Mouse (Mus musculus) spleen, adult 2 months (tissue): Measurements from ENCODE around the gene Ap5z1. TPM values are rescaled to one million over a fixed set of nuclear protein-coding genes. Genes with fewer than 3 reads are reported as not detected.

ENCODE experiments used
- DNase-seq, 2 experiments: peaks; one replicate each; pipeline versions ENCODE4 v3.0.0 to v3.0.0-alpha.2; 2012 to 2021; ENCODE audit warnings: low spot score in 2 of 2, low read depth in 1 of 2
- H3K27ac ChIP-seq: fragments of 200-500 bp; 2 replicates; pipeline ENCODE4 v1.5.1; 2012; ENCODE audit warnings: low read length, inconsistent platforms; ENCODE audit not compliant: insufficient read depth
- H3K27me3 ChIP-seq: fragments of 200-500 bp; 2 replicates; pipeline ENCODE4 v1.6.1; 2012; ENCODE audit warnings: mild to moderate bottlenecking, moderate library complexity, low read length, inconsistent platforms; ENCODE audit not compliant: control insufficient read depth, insufficient read depth
- H3K36me3 ChIP-seq: fragments of 200-500 bp; 2 replicates; pipeline ENCODE4 v1.6.1; 2012; ENCODE audit warnings: mild to moderate bottlenecking, low read length, inconsistent platforms; ENCODE audit not compliant: control insufficient read depth, insufficient read depth
- H3K4me1 ChIP-seq: fragments of 200-500 bp; 2 replicates; pipeline ENCODE4 v1.6.1; 2011; ENCODE audit warnings: inconsistent platforms; ENCODE audit not compliant: control insufficient read depth, insufficient read depth, insufficient read length
- H3K4me3 ChIP-seq: fragments of 200-500 bp; 2 replicates; pipeline ENCODE4 v1.5.1; 2011; ENCODE audit warnings: mild to moderate bottlenecking, inconsistent platforms; ENCODE audit not compliant: insufficient read depth, insufficient read length; ENCODE audit errors: extremely low read depth
- CTCF ChIP-seq: fragments of 200-500 bp; IDR thresholded peaks from 2 replicates; pipeline ENCODE4 v1.5.1; 2011; ENCODE audit warnings: mild to moderate bottlenecking, inconsistent platforms; ENCODE audit not compliant: insufficient read depth, insufficient read length, insufficient replicate concordance; ENCODE audit errors: extremely low read depth
- POLR2A ChIP-seq: fragments of 200-500 bp; IDR thresholded peaks from 2 replicates; pipeline ENCODE4 v1.6.1; 2011; ENCODE audit warnings: low read depth, low read length, inconsistent platforms
- WGBS: fragments of 180-500 bp; shearing (Covaris S2); methylation state at CpG from one replicate; pipeline ENCODE4 v1.1.7; 2018; 5-methylcytosine and 5-hydroxymethylcytosine counted together
- polyA plus RNA-seq: library from polyadenylated mRNA; depleted of rRNA; stranded (reverse); fragments of >200 nt; gene quantifications from 2 replicates; pipeline ENCODE4 v1.2.3, GENCODE M21; 2012; rRNA removed

The Ap5z1 gene
- polyA plus RNA-seq, 1 experiment = 58.4 TPM

GRCm38 (mm10) chr5:142512112-142512511 is 48.4 kb downstream of the Ap5z1 start:
- no peak overlapping the region for H3K4me3 ChIP-seq
- no peaks in the 10 kb centered on the region for H3K27me3 ChIP-seq
- WGBS = 80% methylated on average over 4 of the region's 4 CpGs
- no peak overlapping the region for H3K27ac ChIP-seq
- no peaks in the 10 kb centered on the region for H3K36me3 ChIP-seq
- H3K4me1 ChIP-seq = no peaks in the 10 kb centered on the region
- TF ChIP-seq POLR2A (no peak), CTCF (no peak)
- no peak for DNase-seq

- TF ChIP-seq POLR2A (no peak), CTCF (no peak)
- Histone ChIP-seq H3K4me3 (no peak overlapping the region), H3K27ac (no peak overlapping the region), H3K36me3 (no peaks in the 10 kb centered on the region), H3K27me3 (no peaks in the 10 kb centered on the region), H3K4me1 (no peaks in the 10 kb centered on the region)
- no peak for DNase-seq
- 71% methylated on average over 6 of the region's 6 CpGs for WGBS
Observed at GRCm38 (mm10) chr5:142518973-142519372, 55.2 kb downstream of the Ap5z1 start.

- Histone ChIP-seq H3K36me3 (no peaks in the 10 kb centered on the region), H3K4me3 (no peak overlapping the region), H3K27me3 (no peaks in the 10 kb centered on the region), H3K4me1 (no peaks in the 10 kb centered on the region), H3K27ac (no peak overlapping the region)
- WGBS = 83% methylated on average over 4 of the region's 4 CpGs
- DNase-seq = no peak
- TF ChIP-seq POLR2A = no peak
- no peak for TF ChIP-seq CTCF
Observed at GRCm38 (mm10) chr5:142520360-142520759, 56.6 kb downstream of the Ap5z1 start.

- DNase-seq = no peak
- no peaks in the 10 kb centered on the region for H3K27me3 ChIP-seq
- no peak for TF ChIP-seq CTCF
- H3K27ac ChIP-seq = no peak overlapping the region
- H3K4me1 ChIP-seq = no peaks in the 10 kb centered on the region
- WGBS = 73% methylated on average over 11 of the region's 11 CpGs
- no peak overlapping the region for H3K4me3 ChIP-seq
- no peaks in the 10 kb centered on the region for H3K36me3 ChIP-seq
Observed at GRCm38 (mm10) chr5:142521195-142521866, 57.6 kb downstream of the Ap5z1 start.

GRCm38 (mm10) chr5:142524711-142525464 is 61.1 kb downstream of the Ap5z1 start:
- TF ChIP-seq CTCF (no peak), POLR2A (no peak)
- no peaks in the 10 kb centered on the region for H3K36me3 ChIP-seq
- no peak overlapping the region for H3K27ac ChIP-seq
- H3K27me3 ChIP-seq = peaks cover 3% of the 10 kb centered on the region; the same call in 1 of the 2 replicates
- no peaks in the 10 kb centered on the region for H3K4me1 ChIP-seq
- H3K4me3 ChIP-seq = no peak overlapping the region
- WGBS = 80% methylated on average over 8 of the region's 8 CpGs
- no peak for DNase-seq

Other genes starting within 250 kb of the Ap5z1 start
- 39.2 and 133 TPM in 2 replicates for gene Foxk1, start 62.4 kb upstream of the Ap5z1 start, polyA plus RNA-seq
- not detected in 2 replicates for gene Papolb, start 66.1 kb downstream of the Ap5z1 start, polyA plus RNA-seq
- gene Radil, start 87.2 kb downstream of the Ap5z1 start, polyA plus RNA-seq = 0.25 and 0.45 TPM in 2 replicates
- 0.18 TPM in 1 of 2 replicates, not detected in the other for gene Mmd2, start 144.9 kb downstream of the Ap5z1 start, polyA plus RNA-seq
- 32.1 and 36.3 TPM in 2 replicates for gene Wipi2, start 163.8 kb downstream of the Ap5z1 start, polyA plus RNA-seq
- 9.7 and 12.9 TPM in 2 replicates for gene Slc29a4, start 228.6 kb downstream of the Ap5z1 start, polyA plus RNA-seq